Mouse (Mus musculus) neural tube, embryonic 12.5 days (tissue): ENCODE results near the gene Ptpre. TPM values are rescaled to one million over a fixed set of nuclear protein-coding genes. Genes with fewer than 3 reads are reported as not detected.
"Not testable (repeated sequence)": the region's sequence is repeated elsewhere in the genome, so short reads cannot be mapped to it uniquely, and the experiment has no call there.

ENCODE experiments used
- ATAC-seq: fragments of 200-750 bp; cut with Nextera tagmentation; 2 replicates; pipeline ENCODE4 v1.8.0; 2017; ENCODE audit warnings: low read depth, mild to moderate bottlenecking, moderate TSS enrichment, moderate library complexity; ENCODE audit not compliant: low FRiP score
- H3K27ac ChIP-seq: fragments of 300-500 bp; sonication (generic); 2 replicates; pipeline ENCODE4 v1.5.1; 2016
- H3K27me3 ChIP-seq: fragments of 300-500 bp; sonication (generic); replicated peaks from 2 replicates; pipeline ENCODE4 v1.6.1; 2016; ENCODE audit warnings: mild to moderate bottlenecking
- H3K36me3 ChIP-seq: fragments of 300-500 bp; sonication (generic); 2 replicates; pipeline ENCODE4 v1.6.1; 2016; ENCODE audit warnings: mild to moderate bottlenecking
- H3K4me1 ChIP-seq: fragments of 300-500 bp; sonication (generic); 2 replicates; pipeline ENCODE4 v1.6.1; 2016
- H3K4me2 ChIP-seq: fragments of 300-500 bp; sonication (generic); replicated peaks from 2 replicates; pipeline ENCODE4 v1.6.1; 2016; ENCODE audit warnings: mild to moderate bottlenecking
- H3K4me3 ChIP-seq: fragments of 300-500 bp; sonication (generic); 2 replicates; pipeline ENCODE4 v1.5.1; 2016
- H3K9ac ChIP-seq: fragments of 300-500 bp; sonication (generic); 2 replicates; pipeline ENCODE4 v1.6.1; 2016; ENCODE audit warnings: mild to moderate bottlenecking
- H3K9me3 ChIP-seq: fragments of 300-500 bp; sonication (generic); 2 replicates; pipeline ENCODE4 v1.6.1; 2016; ENCODE audit warnings: mild to moderate bottlenecking
- WGBS: fragments of 180-500 bp; shearing (Covaris S2); methylation state at CpG from one replicate; pipeline ENCODE4 v1.1.7; 2016; 5-methylcytosine and 5-hydroxymethylcytosine counted together
- polyA plus RNA-seq: library from polyadenylated mRNA; unstranded; fragments of >200 nt; fragmentation: Nextera tagmentation; extraction: Ambion mirVana; gene quantifications from 2 replicates; pipeline ENCODE4 v1.2.1, GENCODE M21; 2016

Ptpre gene
- polyA plus RNA-seq, 1 experiment from 2014 or later, result 2.3 TPM

- Histone ChIP-seq H3K27me3 (no peaks in the 10 kb centered on the region), H3K36me3 (no peaks in the 10 kb centered on the region), H3K4me2 (no peak overlapping the region), H3K27ac (no peak overlapping the region), H3K4me1 (peaks cover 17% of the 10 kb centered on the region; the same call in 1 of the 2 replicates), H3K9ac (no peak overlapping the region), H3K9me3 (no peaks in the 10 kb centered on the region), H3K4me3 (no peak overlapping the region)
- ATAC-seq, result no peak
- 79% methylated on average over 8 of the region's 8 CpGs for WGBS
These were observed 64.3 kb downstream of the Ptpre start for GRCm38 (mm10) chr7:135601607-135602006.

DNA sequence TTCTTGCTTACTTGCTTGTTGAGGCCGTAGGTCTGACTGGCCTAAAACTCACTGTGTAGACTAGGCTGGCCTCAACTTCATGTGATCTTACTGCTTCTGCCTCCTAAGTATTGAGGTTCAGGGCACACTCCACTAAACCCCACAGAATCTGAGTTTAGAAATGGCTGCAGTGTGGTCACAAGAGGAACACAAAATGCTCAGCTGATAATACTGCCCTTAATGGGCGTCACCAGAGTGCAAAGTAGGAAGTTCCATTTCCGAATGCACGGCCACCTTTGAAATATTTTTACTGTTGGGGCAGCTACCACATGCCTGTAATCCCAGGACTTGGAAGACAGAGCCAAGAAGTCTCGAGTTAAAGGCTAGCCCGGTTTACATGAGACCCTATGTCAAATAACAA is 65.0 kb downstream of the Ptpre start:
- H3K27me3 ChIP-seq, result no peaks in the 10 kb centered on the region
- no peaks in the 10 kb centered on the region for H3K36me3 ChIP-seq
- ATAC-seq, result no peak
- H3K4me2 ChIP-seq, result no peak overlapping the region
- no peak overlapping the region for H3K27ac ChIP-seq
- H3K4me3 ChIP-seq, result no peak overlapping the region
- H3K9me3 ChIP-seq, result no peaks in the 10 kb centered on the region
- WGBS, result 81% methylated on average over 6 of the region's 6 CpGs
- peaks cover 10% of the 10 kb centered on the region; the same call in 1 of the 2 replicates for H3K4me1 ChIP-seq
- no peak overlapping the region for H3K9ac ChIP-seq

DNA sequence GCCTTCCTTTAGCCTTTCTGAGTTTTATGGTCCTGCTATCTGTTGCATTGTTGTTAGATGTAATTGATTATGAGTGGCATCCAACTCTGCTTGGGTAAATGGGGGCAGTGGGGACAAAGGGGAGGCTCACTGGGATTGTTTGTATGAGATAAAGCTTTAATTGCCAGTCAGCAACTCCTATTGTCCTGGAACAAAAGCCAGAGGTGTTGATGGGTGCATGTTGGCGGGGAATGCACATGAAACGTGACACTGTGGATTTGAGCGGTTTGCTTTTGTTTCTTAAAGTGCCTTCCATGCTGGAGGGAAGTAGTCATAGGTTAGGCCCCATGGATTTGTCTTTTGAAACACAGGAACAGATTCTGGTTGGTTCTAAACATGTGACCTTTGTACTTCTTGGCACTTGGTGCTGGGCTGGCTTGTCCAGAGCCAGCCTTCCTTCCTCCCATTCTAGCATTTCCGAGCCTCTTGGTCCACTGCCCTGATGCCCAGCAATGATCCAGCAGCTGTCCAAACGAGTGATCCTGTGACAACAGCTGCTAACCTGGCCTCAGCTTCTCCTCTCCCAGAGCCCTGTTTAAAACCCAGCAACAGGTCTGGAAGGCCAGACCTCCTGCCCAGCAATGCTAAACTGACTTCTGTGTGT is 65.7 kb downstream of the Ptpre start:
- no peak for ATAC-seq
- H3K9me3 ChIP-seq, result no peaks in the 10 kb centered on the region
- 27% methylated on average over 5 of the region's 5 CpGs for WGBS

DNA sequence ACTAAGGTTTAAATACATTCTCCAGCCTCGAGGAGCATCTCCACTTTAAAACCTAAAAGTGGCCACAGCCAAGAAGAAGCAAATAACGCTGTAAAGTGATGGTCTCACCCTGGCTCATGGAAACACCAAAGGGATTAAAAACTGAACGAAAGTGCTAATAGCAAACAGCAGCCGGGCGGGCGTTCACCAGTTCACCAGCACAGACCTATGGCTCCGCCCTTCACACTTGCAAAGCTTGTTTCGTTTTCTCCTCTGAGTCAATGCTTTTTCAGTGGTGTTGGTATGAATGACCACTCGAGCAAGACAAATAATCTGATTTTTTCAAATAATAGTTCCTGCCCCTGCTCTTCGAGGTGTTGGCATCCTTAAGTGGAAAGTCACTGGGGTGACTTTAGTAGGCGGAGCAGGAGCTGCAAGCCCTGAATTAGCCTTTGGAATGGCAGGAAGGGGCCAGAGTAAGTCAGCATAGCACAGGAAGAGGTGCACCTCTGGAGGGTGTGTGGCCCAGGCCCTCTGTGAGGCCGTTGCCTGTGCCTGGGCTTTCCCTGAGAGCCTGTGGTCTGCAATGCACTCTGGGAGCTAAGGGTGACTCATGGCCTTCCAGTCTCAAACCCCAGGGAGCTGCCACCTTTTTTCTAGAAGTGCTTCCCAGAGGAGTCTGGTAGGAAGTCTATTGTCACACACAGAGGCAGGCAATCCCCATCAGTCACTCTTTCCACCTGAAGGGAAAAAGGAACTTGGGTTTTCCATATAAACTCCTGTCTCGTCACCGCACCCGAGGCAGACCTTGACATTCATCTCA is 67.9 kb downstream of the Ptpre start:
- no peak overlapping the region for H3K4me3 ChIP-seq
- H3K36me3 ChIP-seq, result no peaks in the 10 kb centered on the region
- no peak overlapping the region for H3K27ac ChIP-seq
- H3K9ac ChIP-seq, result no peak overlapping the region
- no peak overlapping the region for H3K4me2 ChIP-seq
- ATAC-seq, result no peak
- H3K4me1 ChIP-seq, result 0 out of 2 replicates have a peak, but pooled peaks cover 5% of the 10 kb centered on the region
- no peaks in the 10 kb centered on the region for H3K9me3 ChIP-seq
- no peaks in the 10 kb centered on the region for H3K27me3 ChIP-seq
- 73% methylated on average over 15 of the region's 15 CpGs for WGBS

More for the DNA sequence above, 65.7 kb downstream of the Ptpre start:
- Histone ChIP-seq H3K36me3 (no peaks in the 10 kb centered on the region), H3K4me1 (peaks cover 5% of the 10 kb centered on the region; the same call in 1 of the 2 replicates), H3K27ac (no peak overlapping the region), H3K27me3 (no peaks in the 10 kb centered on the region), H3K4me3 (no peak overlapping the region), H3K4me2 (no peak overlapping the region), H3K9ac (no peak overlapping the region)

- no peaks in the 10 kb centered on the region for H3K27me3 ChIP-seq
- H3K4me3 ChIP-seq, result no peak overlapping the region
- ATAC-seq, result no peak
- no peak overlapping the region for H3K27ac ChIP-seq
- H3K4me1 ChIP-seq, result 0 out of 2 replicates have a peak, but pooled peaks cover 5% of the 10 kb centered on the region
- no peaks in the 10 kb centered on the region for H3K36me3 ChIP-seq
- no peak overlapping the region for H3K4me2 ChIP-seq
- 89% methylated on average over 6 of the region's 6 CpGs for WGBS
- no peak overlapping the region for H3K9ac ChIP-seq
- H3K9me3 ChIP-seq, result no peaks in the 10 kb centered on the region
These were observed 68.5 kb downstream of the Ptpre start for GRCm38 (mm10) chr7:135605804-135606072.

DNA sequence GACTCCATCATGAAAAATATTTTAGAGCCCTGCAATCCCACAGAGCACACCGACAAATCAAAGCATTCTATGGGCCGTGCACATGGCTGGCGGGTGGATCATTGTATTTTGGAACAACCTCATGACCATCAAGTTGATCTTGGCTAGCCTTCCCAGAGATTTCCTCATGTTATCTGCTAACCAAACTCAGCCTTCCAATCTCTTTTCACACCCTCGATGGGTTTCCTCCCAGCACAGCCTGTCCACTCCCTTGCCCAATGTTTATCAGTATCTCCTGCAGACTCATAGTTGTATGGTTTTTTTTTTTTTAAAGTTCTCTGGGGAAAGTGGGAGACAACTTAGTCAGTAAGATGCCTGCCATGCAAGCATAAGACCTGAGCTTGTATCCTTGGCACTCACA is 70.9 kb downstream of the Ptpre start:
- 0 out of 2 replicates have a peak, but pooled peaks cover under 1% of the 10 kb centered on the region for H3K4me1 ChIP-seq
- no peak overlapping the region for H3K4me3 ChIP-seq
- H3K36me3 ChIP-seq, result no peaks in the 10 kb centered on the region
- no peak for ATAC-seq
- no peak overlapping the region for H3K9ac ChIP-seq
- WGBS, result 91% methylated on average over 4 of the region's 4 CpGs
- H3K4me2 ChIP-seq, result no peak overlapping the region
- no peaks in the 10 kb centered on the region for H3K9me3 ChIP-seq
- H3K27me3 ChIP-seq, result no peaks in the 10 kb centered on the region
- H3K27ac ChIP-seq, result no peak overlapping the region

DNA sequence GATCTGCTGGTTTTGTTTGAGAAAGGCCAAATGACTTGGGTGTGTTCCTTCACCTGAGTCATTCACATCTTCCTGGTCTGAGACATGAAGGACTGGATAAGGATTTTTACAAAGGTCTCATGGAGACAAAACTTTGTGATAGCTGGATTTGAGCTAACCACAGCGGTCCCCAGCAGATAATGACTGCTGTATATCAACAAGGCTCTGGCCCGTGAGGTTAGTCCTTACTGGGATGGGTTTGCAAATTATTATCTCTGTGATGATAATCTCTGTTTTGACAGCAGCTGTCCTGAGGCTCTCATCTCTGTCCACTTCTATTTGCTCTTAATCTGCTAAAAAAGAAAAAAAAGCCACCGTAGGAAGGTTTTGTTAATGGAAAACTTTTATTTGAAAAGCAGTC is 71.7 kb downstream of the Ptpre start:
- Histone ChIP-seq H3K27me3 (no peaks in the 10 kb centered on the region), H3K4me3 (no peak overlapping the region), H3K27ac (no peak overlapping the region), H3K9me3 (no peaks in the 10 kb centered on the region), H3K9ac (no peak overlapping the region), H3K4me1 (no peaks in the 10 kb centered on the region), H3K36me3 (no peaks in the 10 kb centered on the region), H3K4me2 (no peak overlapping the region)
- ATAC-seq, result no peak
- 68% methylated on average over 3 of the region's 3 CpGs for WGBS

DNA sequence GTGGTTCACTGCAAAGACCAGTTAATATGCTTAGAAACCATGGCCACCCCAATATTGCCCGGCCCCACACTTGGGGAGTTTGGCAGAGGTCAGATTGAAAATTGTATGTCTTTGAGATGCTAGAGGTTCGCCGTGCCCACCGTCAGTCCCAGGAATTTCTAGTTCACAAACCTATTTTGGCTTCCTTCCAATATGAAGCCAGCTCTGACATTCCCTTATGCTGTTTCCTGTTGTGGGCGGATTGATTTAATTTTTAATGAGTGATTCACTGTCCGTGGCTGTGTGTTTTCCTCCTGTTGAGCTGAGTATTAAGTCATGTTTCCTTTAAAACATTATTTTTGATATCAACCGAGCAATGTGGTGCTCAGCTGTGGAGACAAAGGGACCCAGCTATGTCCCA is 72.4 kb downstream of the Ptpre start:
- Histone ChIP-seq H3K27me3 (no peaks in the 10 kb centered on the region), H3K4me2 (no peak overlapping the region), H3K4me3 (no peak overlapping the region), H3K36me3 (no peaks in the 10 kb centered on the region), H3K9me3 (no peaks in the 10 kb centered on the region), H3K9ac (no peak overlapping the region), H3K4me1 (no peaks in the 10 kb centered on the region), H3K27ac (no peak overlapping the region)
- 78% methylated on average over 7 of the region's 7 CpGs for WGBS
- ATAC-seq, result no peak

DNA sequence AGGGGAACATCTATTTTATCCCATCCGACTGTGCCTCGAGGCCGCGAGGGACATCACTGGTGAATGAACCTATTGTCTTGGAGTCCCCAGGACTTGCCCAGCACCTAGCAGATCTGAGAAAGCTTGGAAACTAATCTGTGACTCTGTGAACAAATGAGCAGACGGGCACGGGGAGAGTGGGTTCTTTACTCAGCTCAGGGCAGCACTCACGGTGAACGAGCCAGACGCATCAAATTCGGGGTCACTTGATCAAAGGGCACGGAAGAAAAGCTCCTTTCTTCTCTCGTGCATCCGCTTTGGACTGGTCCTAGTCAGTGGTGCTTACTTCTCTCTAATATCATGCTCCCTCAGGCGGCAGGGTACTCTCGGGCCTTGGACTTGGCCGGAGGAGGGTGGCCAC is 75.0 kb downstream of the Ptpre start:
- Histone ChIP-seq H3K36me3 (no peaks in the 10 kb centered on the region), H3K27me3 (no peaks in the 10 kb centered on the region), H3K9me3 (no peaks in the 10 kb centered on the region), H3K4me2 (no peak overlapping the region), H3K27ac (no peak overlapping the region), H3K9ac (no peak overlapping the region), H3K4me3 (no peak overlapping the region), H3K4me1 (no peaks in the 10 kb centered on the region)
- no peak for ATAC-seq
- 55% methylated on average over 16 of the region's 16 CpGs for WGBS

DNA sequence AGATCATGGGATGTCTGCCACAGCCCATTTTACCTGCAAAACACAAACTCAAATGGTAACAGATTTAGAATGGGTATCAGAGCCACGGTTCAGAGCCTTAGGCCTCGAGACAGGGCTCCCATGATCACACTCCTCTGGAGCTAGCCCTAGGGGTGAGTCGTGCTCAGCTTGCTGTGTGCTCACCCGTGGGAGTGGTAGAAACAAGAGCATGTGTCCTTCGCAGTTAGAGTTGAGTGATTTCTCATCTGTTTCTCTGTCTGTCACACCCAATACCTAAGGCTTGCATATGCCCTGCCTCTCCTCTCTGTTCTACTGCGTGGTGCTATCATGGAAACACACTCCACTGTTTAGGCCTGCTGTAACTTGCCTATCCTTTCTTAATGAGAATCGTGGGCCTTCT is 75.5 kb downstream of the Ptpre start:
- no peak for ATAC-seq
- H3K27ac ChIP-seq, result no peak overlapping the region
- 80% methylated on average over 7 of the region's 7 CpGs for WGBS
- no peak overlapping the region for H3K4me3 ChIP-seq
- peaks cover 2% of the 10 kb centered on the region; the same call in 1 of the 2 replicates for H3K4me1 ChIP-seq
- H3K27me3 ChIP-seq, result no peaks in the 10 kb centered on the region
- no peaks in the 10 kb centered on the region for H3K36me3 ChIP-seq
- H3K9ac ChIP-seq, result no peak overlapping the region
- H3K4me2 ChIP-seq, result no peak overlapping the region
- no peaks in the 10 kb centered on the region for H3K9me3 ChIP-seq

DNA sequence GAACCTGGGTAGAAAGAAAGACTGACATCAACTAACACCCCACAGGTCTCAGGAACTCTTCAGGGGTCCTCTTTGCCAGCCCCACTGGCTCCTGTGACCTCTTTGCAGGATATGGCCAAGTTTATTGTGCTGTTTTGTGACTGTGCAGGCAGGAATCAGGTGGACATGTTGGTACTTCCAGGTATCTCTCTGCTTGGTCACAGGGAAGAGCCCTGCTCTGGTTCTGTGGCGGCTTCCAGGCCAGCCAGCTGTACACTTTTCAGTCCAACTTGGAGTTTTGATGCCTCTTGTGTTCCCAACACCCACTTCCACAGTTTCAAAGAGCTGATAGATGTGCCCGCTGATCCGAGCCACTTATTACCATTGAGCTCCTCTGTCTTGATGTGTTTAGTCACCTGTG is 76.1 kb downstream of the Ptpre start:
- Histone ChIP-seq H3K27me3 (no peaks in the 10 kb centered on the region), H3K4me2 (no peak overlapping the region), H3K27ac (no peak overlapping the region), H3K4me3 (no peak overlapping the region), H3K9ac (no peak overlapping the region), H3K36me3 (no peaks in the 10 kb centered on the region), H3K9me3 (no peaks in the 10 kb centered on the region), H3K4me1 (peaks cover 8% of the 10 kb centered on the region; the same call in 1 of the 2 replicates)
- WGBS, result 92% methylated on average over 3 of the region's 3 CpGs
- ATAC-seq, result no peak

- ATAC-seq, result no peak
- Histone ChIP-seq H3K4me1 (peaks cover 13% of the 10 kb centered on the region; the same call in 1 of the 2 replicates), H3K36me3 (no peaks in the 10 kb centered on the region), H3K4me3 (no peak overlapping the region), H3K27ac (no peak overlapping the region), H3K9me3 (no peaks in the 10 kb centered on the region), H3K9ac (no peak overlapping the region), H3K27me3 (no peaks in the 10 kb centered on the region), H3K4me2 (no peak overlapping the region)
- 77% methylated on average over 8 of the region's 8 CpGs for WGBS
These were observed 77.6 kb downstream of the Ptpre start for GRCm38 (mm10) chr7:135614892-135615291.

DNA sequence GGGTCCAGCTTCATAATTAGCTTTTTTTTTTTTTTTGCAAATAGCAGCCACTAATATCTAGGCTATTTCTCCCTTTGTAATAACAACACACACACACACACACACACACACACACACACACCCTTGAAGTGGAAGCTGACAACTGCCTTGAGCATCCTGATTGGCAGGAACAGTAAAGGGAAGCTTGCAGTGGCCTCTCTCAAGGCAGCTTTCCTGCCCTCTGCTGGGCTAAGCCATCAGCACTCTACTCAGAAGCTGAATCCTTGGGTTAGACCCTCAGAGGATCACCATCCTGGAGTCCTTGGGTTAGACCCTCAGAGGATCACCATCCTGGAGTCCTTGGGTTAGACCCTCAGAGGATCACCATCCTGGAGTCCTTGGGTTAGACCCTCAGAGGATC is 79.2 kb downstream of the Ptpre start:
- H3K27ac ChIP-seq, H3K9ac ChIP-seq, H3K4me3 ChIP-seq, H3K36me3 ChIP-seq, H3K27me3 ChIP-seq, H3K9me3 ChIP-seq, H3K4me2 ChIP-seq, ATAC-seq: not testable (repeated sequence)
- peaks cover 13% of the 10 kb centered on the region; the same call in 1 of the 2 replicates for H3K4me1 ChIP-seq
